Mouse (Mus musculus) retina, embryonic 14.5 days (tissue): ENCODE data around the gene Olfr1183.
"Not testable (repeated sequence)": the region's sequence is repeated elsewhere in the genome, so short reads cannot be mapped to it uniquely, and the experiment has no call there.

Experiments
- DNase-seq: peaks from one replicate; pipeline ENCODE4 v3.0.0-alpha.2; 2015; ENCODE audit warnings: low spot score

Olfr1183 gene

DNA sequence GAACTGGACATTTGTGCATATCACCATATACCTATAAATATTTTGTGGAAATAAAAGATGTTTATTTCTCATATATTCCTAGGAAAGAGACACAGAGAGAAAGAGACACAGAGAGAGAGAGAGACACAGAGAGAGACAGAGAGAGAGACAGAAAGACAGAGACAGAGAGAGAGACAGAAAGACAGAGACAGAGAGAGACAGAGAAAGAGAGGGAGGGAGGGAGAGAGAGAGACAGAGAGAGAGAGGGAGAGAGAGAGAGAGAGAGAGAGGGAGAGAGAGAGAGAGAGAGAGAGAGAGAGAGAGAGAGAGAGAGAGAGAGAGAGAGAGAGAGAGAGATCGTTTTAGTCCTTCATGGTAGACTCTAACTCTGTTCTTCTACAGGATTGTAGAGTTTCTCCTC, at the start of gene Olfr1183:
Olfr1183 (plus strand) TSS at position 301 of the 400 bp plus-strand sequence.
- not testable (repeated sequence) for DNase-seq

DNA sequence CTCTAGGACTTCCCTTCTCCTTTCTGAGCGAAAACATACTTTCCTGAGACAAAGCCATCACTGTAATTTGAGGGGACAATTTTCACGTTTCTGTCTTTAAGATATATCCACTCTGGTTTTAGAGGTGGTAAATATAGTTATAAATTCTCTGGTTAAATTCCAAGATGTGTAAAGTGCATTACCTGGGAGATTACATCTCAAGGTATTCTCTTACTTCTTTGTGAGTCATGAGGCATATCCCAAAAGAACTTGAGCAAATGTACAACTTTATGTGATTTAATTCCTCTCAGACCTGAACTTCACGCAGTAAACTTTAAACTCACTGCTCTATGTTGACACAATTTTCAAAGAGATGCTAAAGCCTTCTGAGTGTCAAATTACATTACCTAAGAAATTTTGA, 48.3 kb upstream of the Olfr1183 start, which contains the start of gene Olfr1179:
Olfr1179 (minus strand) TSS at position 101 of the 400 bp plus-strand sequence.
- no peak for DNase-seq

DNA sequence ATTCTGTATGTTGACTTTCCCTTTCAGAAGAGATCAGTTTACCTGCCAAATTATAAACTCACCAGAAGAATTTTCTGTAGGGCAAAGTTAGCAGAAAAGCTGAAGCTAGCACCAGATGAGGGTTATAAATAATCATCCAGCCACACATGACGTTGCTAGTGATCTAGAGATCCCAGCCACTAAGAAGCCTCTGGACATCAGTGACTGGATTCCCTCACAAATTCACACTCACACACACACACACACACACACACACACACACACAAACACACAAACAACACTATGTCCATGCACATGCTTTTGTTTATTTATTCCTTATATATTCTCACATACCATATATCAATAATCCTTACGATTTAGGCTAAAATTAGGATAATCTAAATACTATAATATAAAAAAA, 35.6 kb upstream of the Olfr1183 start, which contains the start of gene Olfr1180:
Olfr1180 (minus strand) TSS at position 101 of the 400 bp plus-strand sequence.
- DNase-seq = no peak

DNA sequence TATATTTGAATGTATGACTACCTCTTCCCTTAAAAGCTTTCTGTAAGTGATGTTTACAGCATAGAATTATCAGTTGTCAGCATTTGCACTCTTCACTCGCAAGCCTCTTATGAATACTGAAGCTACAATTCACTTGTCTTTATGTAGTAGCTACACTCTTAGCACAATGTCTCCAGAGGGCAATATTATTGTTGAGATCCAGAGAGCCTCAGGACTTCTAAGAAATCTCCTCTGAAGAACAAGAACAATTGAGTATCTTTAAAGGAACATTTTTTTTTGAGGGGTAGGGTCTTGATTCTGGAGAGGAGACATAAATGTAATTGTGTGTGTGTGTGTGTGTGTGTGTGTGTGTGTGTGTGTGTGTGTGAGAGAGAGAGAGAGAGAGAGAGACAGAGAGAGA, 28.6 kb upstream of the Olfr1183 start, which contains the start of gene Olfr1181:
Olfr1181 (minus strand) TSS at position 101 of the 400 bp plus-strand sequence.
- no peak for DNase-seq

DNA sequence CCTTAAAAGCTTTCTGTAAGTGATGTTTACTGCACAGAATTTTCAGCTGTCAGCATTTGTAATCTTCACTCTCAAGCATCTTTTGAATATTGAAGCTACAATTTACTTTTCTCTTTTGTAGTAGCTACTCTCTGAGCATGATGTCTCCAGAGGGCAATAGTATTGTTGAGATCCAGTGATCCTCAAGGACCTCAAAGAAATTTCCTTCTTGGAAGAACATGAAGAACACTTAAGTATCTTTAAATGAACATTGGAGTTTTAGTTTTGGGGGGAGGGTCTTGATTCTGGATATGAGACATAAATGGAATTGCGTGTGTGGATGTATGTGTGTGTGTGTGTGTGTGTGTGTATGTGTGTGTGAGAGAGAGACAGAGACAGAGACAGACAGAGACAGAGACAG, 5.6 kb upstream of the Olfr1183 start, which contains the start of gene Gm13757:
Gm13757 (minus strand) TSS at position 101 of the 400 bp plus-strand sequence.
- DNase-seq = no peak

DNA sequence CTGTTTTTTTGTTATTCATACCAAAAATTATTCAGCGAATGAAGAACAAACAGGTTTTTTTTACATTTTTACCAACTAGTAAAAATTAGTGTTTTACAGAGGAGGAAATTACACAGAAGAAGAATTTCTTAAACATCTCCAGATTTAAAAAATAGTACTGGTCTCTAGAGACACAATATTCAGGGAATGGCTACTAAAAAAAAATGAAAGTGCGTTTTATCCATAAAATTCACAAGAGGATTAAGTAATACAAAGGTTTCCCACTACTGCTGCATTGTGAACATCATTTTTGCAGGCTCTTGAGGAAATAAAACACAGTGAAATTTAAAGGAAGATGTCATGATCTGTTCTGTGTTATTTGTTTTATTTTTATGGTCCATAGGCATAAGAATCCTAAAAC, 28.6 kb downstream of the Olfr1183 start, which contains the start of gene Olfr1184:
Olfr1184 (plus strand) TSS at position 301 of the 400 bp plus-strand sequence.
- no peak for DNase-seq

DNA sequence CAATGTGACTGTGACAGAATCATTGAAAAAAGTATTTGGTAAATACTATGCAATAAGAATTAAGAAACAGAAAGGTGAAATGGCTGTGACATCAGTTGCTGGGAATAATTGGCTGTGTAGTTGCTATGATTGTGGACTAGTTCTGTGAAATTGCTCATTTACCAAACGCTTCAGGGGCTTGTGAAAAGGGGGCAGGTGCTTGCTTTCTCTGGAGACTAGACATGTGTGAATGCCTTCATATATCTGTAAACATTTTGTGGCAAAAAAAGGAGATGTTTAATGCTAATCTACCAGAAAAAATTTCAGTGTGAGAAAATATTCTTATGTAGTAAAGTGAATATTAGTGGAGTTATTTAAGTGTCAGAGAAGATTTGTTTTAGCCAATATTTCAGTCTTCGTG, 38.4 kb downstream of the Olfr1183 start, which contains the start of gene Olfr1185-ps1:
Olfr1185-ps1 (plus strand) TSS at position 301 of the 400 bp plus-strand sequence.
- DNase-seq = no peak

DNA sequence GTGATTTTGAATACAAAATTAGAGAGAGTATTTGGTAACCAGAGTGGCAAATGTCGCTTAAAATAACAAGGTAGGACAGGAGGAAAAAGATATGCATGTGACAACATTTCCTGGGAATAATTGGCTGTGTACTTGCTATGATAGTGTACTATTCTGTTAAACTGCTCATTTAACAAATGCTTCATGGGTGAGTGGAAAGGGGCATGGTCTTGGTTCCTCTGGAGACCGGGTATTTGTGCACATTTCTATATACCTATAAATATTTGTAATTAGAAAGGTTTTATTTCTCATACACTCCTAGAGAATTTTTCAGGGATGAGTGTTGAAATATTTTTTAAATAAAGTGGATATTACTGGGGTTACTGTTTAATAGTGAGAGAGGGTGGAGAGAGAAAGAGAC, 63.6 kb downstream of the Olfr1183 start, which contains the start of gene Olfr1186:
Olfr1186 (plus strand) TSS at position 301 of the 400 bp plus-strand sequence.
- no peak for DNase-seq
